Mouse (Mus musculus) limb, embryonic 14.5 days (tissue): ENCODE measurements at regions not wholly inside any gene's neighbourhood (a gene's known extent, or its start where the extent isn't known, plus 50 kb on each side); places are given as distances from the start of the nearest gene placed in this dataset.

Source experiments
- ATAC-seq: fragments of 200-750 bp; cut with Nextera tagmentation; 2 replicates; pipeline ENCODE4 v1.8.0; 2017; ENCODE audit warnings: low read depth, moderate number of reproducible peaks, moderate TSS enrichment; ENCODE audit not compliant: low FRiP score
- DNase-seq: peaks from one replicate; pipeline ENCODE4 v3.0.0-alpha.2; 2015; ENCODE audit warnings: low spot score
- H3K27ac ChIP-seq: fragments of 300-500 bp; sonication (generic); replicated peaks from 2 replicates; pipeline ENCODE4 v1.5.1; 2014; ENCODE audit warnings: low read depth, mild to moderate bottlenecking, low read length, moderate library complexity, mixed read lengths
- H3K27me3 ChIP-seq: fragments of 300-500 bp; sonication (generic); 2 replicates; pipeline ENCODE4 v1.6.1; 2014; ENCODE audit warnings: low read length, mixed read lengths; ENCODE audit not compliant: control insufficient read depth, insufficient read depth
- H3K36me3 ChIP-seq: fragments of 300-500 bp; sonication (generic); 2 replicates; pipeline ENCODE4 v1.6.1; 2014; ENCODE audit warnings: mild to moderate bottlenecking, low read length, moderate library complexity, mixed read lengths; ENCODE audit not compliant: control insufficient read depth, insufficient read depth
- H3K4me1 ChIP-seq: fragments of 300-500 bp; sonication (generic); 2 replicates; pipeline ENCODE4 v1.6.1; 2014; ENCODE audit warnings: antibody characterized with exemption, low read length, mixed read lengths; ENCODE audit not compliant: control insufficient read depth, insufficient read depth
- H3K4me2 ChIP-seq: fragments of 300-500 bp; sonication (generic); replicated peaks from 2 replicates; pipeline ENCODE4 v1.6.1; 2014; ENCODE audit warnings: low read depth, mild to moderate bottlenecking, low read length, moderate library complexity; ENCODE audit not compliant: severe bottlenecking
- H3K4me3 ChIP-seq: fragments of 300-500 bp; sonication (generic); replicated peaks from 2 replicates; pipeline ENCODE4 v1.5.1; 2014; ENCODE audit warnings: low read length
- H3K9ac ChIP-seq: fragments of 300-500 bp; sonication (generic); 2 replicates; pipeline ENCODE4 v1.6.1; 2014; ENCODE audit warnings: mild to moderate bottlenecking, low read depth, low read length, moderate library complexity; ENCODE audit not compliant: severe bottlenecking
- H3K9me3 ChIP-seq: fragments of 300-500 bp; sonication (generic); 2 replicates; pipeline ENCODE4 v1.6.1; 2016; ENCODE audit warnings: low read length; ENCODE audit not compliant: control insufficient read depth
- POLR2A ChIP-seq: fragments of 200-500 bp; IDR thresholded peaks from 2 replicates; pipeline ENCODE4 v1.8.0; 2012; ENCODE audit warnings: inconsistent platforms, mild to moderate bottlenecking, moderate library complexity, borderline replicate concordance; ENCODE audit not compliant: insufficient read depth, insufficient read length; ENCODE audit errors: extremely low read depth
- WGBS: fragments of 180-500 bp; shearing (Covaris S2); extraction: QIAGEN DNeasy Blood & Tissue Kit; methylation state at CpG from one replicate; pipeline ENCODE4 v1.1.7; 2014; 5-methylcytosine and 5-hydroxymethylcytosine counted together

DNA sequence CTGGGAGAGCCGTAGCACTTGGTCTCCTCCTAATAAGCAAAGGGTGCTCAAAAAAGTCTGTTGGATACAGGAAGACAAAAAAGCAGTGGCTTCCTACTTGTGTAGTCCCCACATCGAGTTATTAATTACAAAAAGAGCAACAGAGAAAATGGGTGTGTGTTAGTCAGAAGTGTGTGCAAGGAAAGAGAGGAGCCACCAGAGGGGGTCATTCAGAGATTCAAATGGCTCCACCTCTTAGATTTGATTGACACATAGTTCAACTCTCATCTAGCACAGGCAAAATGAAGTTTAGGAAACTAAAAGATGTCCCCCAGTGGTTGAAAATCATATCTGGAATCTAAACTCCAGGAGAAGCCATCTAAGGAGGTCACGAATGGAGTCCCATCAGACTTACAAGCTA is 200.2 kb upstream of the Hnrnpa3 start:
- no peak for ATAC-seq
- TF ChIP-seq POLR2A: no peak

DNA sequence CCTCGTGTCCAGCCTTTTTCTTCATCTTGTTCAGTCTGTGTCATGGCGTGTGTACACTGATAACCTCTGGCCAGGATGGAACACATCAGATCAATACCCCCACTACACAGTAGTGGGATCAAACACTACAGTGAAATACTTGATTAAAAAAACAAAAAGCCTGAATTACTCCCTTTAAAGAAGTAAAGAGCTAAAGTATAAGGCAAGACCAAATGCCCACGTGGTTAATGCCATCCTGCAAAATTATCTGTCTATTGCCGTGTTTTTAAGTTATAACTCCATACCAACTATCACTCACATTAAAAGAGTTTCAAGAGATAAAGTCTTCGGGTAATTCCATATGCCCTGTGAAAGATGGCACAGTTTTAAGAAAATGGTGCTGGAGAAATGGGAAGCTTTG is 198.6 kb upstream of the Hnrnpa3 start:
- Histone ChIP-seq H3K27ac (no peak overlapping the region), H3K36me3 (no peaks in the 10 kb centered on the region), H3K9ac (no peak overlapping the region), H3K9me3 (no peaks in the 10 kb centered on the region), H3K27me3 (no peaks in the 10 kb centered on the region), H3K4me3 (no peak overlapping the region), H3K4me2 (no peak overlapping the region), H3K4me1 (peaks cover 30% of the 10 kb centered on the region)
- no peak for TF ChIP-seq POLR2A
- 78% methylated on average over 5 of the region's 5 CpGs for WGBS
- ATAC-seq (no peak), DNase-seq (no peak)

More for the DNA sequence above, 200.2 kb upstream of the Hnrnpa3 start:
- Histone ChIP-seq H3K27me3 (no peaks in the 10 kb centered on the region), H3K9me3 (no peaks in the 10 kb centered on the region), H3K36me3 (no peaks in the 10 kb centered on the region), H3K27ac (no peak overlapping the region), H3K4me3 (no peak overlapping the region), H3K4me2 (no peak overlapping the region), H3K4me1 (peaks cover 24% of the 10 kb centered on the region), H3K9ac (no peak overlapping the region)
- WGBS: 79% methylated on average over 3 of the region's 3 CpGs
- DNase-seq: no peak

DNA sequence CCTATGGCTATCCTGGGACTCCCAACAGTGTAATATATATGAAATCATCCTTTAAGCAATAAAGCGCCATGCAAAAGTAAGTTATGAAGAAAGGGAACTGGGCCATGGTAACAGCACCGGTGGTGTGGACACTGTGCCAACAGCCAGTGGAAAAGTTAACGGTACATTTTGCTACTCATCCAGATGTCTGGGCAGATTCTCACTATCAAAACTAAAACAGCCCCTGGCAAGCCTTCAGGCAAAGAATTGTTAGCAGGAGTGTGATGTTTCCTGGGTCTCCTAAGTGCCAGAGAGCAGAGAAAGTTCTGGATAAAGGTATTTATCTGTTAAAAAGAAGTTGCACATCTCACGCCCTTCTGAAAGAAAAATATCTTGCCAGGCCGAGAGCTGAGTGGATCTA is 198.0 kb upstream of the Hnrnpa3 start:
- DNase-seq: peak; percentile 64
- Histone ChIP-seq H3K4me3 (no peak overlapping the region), H3K4me2 (no peak overlapping the region; the same call in 1 of the 2 replicates), H3K27ac (no peak overlapping the region), H3K27me3 (no peaks in the 10 kb centered on the region), H3K36me3 (no peaks in the 10 kb centered on the region), H3K4me1 (peaks cover 30% of the 10 kb centered on the region), H3K9ac (no peak overlapping the region), H3K9me3 (no peaks in the 10 kb centered on the region)
- peak; percentile 66 for ATAC-seq
- TF ChIP-seq POLR2A: no peak
- WGBS: 43% methylated on average over 5 of the region's 5 CpGs

DNA sequence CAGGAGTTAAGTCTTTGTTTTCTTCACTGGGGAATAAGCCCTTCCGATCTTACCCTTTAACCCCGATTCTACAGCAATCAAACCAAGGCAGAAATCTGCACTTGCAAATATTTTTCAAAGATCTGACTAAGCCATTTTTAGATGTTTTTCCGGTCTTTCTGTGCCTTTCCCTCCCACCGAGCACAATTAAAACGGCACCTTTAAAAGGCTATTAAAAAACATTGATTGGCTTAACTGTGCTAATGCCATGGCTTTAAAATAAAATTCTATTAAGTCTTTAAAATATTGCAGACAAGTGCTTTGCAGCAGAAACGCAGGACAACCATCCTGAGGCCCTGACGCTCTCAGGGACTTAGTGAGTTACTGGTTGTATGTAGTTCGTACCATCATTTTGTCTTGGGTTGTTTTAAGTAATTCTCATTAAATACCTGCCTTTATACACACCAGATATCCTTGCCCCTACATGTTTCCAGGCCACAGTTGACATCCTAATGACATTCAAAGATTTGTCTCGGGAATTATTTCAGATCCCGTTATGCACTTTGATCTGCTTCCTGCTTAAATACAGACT is 197.6 kb upstream of the Hnrnpa3 start:
- DNase-seq (no peak), ATAC-seq (no peak)
- no peaks in the 10 kb centered on the region for H3K27me3 ChIP-seq
- no peak overlapping the region for H3K9ac ChIP-seq
- no peak overlapping the region for H3K27ac ChIP-seq
- no peaks in the 10 kb centered on the region for H3K9me3 ChIP-seq
- peaks cover 30% of the 10 kb centered on the region for H3K4me1 ChIP-seq
- no peaks in the 10 kb centered on the region for H3K36me3 ChIP-seq
- no peak overlapping the region; the same call in 1 of the 2 replicates for H3K4me2 ChIP-seq
- H3K4me3 ChIP-seq: no peak overlapping the region
- TF ChIP-seq POLR2A: no peak
- 24% methylated on average over 10 of the region's 10 CpGs for WGBS

DNA sequence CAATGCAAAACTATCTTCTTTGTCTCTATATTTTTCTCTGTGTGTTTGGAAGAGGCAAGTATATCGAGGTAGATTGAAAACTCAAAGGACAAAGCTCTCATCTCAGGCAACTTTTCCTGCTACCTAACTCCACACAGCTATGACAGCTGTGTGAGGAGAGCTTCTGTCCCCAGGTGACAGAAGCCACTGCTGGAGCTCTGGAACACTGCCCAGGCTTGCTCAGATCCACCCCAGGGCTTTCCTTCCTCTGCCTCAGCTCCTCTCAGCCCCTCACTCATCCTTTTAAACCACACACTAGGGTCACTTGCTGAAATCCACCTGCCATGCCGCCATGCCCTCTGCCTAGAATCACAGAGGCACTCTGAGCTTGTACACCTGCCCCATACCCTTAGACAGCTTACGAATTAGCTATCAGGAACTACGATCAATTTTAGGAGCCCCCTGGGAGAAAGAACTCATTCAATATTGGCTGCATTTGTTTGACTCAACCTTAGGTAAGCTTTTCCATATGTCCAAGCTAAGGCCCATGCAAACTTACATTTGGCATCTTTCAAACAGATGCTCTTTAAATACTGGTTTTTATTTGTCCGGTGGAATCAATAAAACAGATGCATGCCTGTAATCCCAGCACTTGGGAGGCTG is 196.9 kb upstream of the Hnrnpa3 start:
- peak; percentile 51 for ATAC-seq
- WGBS: 33% methylated on average over 5 of the region's 5 CpGs
- H3K4me1 ChIP-seq: peaks cover 30% of the 10 kb centered on the region
- H3K27me3 ChIP-seq: no peaks in the 10 kb centered on the region
- DNase-seq: peak; percentile 72
- no peak overlapping the region for H3K4me2 ChIP-seq
- no peak overlapping the region for H3K9ac ChIP-seq
- TF ChIP-seq POLR2A: no peak
- no peaks in the 10 kb centered on the region for H3K9me3 ChIP-seq
- H3K27ac ChIP-seq: no peak overlapping the region
- H3K4me3 ChIP-seq: no peak overlapping the region
- no peaks in the 10 kb centered on the region for H3K36me3 ChIP-seq
